Comparison of ENCODE assay signal across 1 mouse cellular context in genomic region chr17:25187784-25188149, GRCm38 (mm10).
TF ChIP-seq lines count a peak whose summit lies in the region.

No protein-coding gene starts in this region.

TF ChIP-seq in MEL, 35 proteins besides CTCF, POLR2A, EP300 and RAD21 (continued from another document):
- TF ChIP-seq MAZ (IDR thresholded peaks at IDR 0.05; ENCODE audit: low read depth, low read length), result no peak
- no peak for TF ChIP-seq ZMIZ1 (IDR thresholded peaks at IDR 0.05; ENCODE audit: low read depth, low read length)
- TF ChIP-seq USF1 (IDR thresholded peaks at IDR 0.05; ENCODE audit: low read depth, low read length), result no peak
- TF ChIP-seq BHLHE40 (IDR thresholded peaks at IDR 0.05; ENCODE audit: borderline replicate concordance, low read depth, low read length), result no peak
- TF ChIP-seq RCOR1 (IDR thresholded peaks at IDR 0.05; ENCODE audit: low read depth, low read length), result no peak
- no peak for TF ChIP-seq MYB (IDR thresholded peaks at IDR 0.05; ENCODE audit: low read depth, low read length)
